Mouse (Mus musculus) liver, embryonic 14.5 days (tissue): ENCODE measurements at regions not wholly inside any gene's neighbourhood (a gene's known extent, or its start where the extent isn't known, plus 50 kb on each side); places are given as distances from the start of the nearest gene placed in this dataset.

Experiments used
- CTCF ChIP-seq: IDR thresholded peaks from 2 replicates; pipeline ENCODE4 v1.5.1; 2016; ENCODE audit warnings: antibody characterized with exemption, low read depth, control low read depth
- EP300 ChIP-seq: IDR thresholded peaks from 2 replicates; pipeline ENCODE4 v1.6.1; 2016; ENCODE audit warnings: antibody characterized with exemption, low read depth

DNA sequence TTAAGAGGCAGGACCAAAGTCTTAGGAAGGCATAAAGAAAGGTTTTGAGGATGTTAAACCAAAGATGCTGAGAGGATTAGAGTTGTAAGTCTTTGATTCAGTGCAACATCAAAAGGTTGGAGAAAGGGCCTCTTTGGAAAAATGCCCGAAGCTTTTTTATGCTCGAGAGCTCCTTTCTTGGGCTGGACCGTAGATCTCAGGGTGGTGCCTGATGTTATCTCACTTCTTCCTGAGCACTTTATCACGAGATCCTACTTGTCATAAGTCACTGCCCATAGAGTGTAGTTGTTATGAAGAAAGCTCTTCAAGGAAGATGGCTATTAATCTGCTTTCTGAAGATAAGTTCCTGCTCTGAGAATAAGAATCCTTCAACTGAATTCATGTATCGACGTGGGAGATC, 147.0 kb downstream of the Arrdc4 start:
- TF ChIP-seq EP300 (no peak), CTCF (no peak)
